Mouse (Mus musculus): Measurements from ENCODE around the gene Lin7b. TPM values are rescaled to one million over a fixed set of nuclear protein-coding genes. Genes with fewer than 3 reads are reported as not detected.

Gene Lin7b
- polyA plus RNA-seq, 1 experiment from 2014 or later = not detected

DNA sequence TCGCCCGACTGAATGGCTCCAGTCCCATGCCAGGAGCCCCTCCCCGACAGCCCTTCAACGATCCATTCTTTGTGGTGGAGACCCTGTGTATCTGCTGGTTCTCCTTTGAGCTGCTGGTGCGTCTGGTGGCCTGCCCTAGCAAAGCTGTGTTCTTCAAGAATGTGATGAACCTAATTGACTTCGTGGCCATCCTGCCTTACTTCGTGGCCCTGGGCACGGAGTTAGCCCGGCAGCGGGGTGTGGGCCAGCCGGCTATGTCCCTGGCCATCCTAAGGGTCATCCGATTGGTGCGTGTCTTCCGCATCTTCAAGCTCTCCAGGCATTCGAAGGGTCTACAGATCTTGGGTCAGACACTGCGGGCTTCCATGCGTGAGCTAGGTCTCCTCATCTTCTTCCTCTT lies 38.6 kb upstream of the Lin7b start:
- no peaks in the 10 kb centered on the region for H3K36me3 ChIP-seq (ENCODE audit: control insufficient read depth, insufficient read depth)
- peaks cover 8% of the 10 kb centered on the region for H3K4me1 ChIP-seq (ENCODE audit: control insufficient read depth, low read depth, low read length)
- no peak for ATAC-seq (ENCODE audit: low read depth)
- H3K27me3 ChIP-seq (ENCODE audit: control insufficient read depth, insufficient read depth, low read depth, low read length) = peaks cover 85% of the 10 kb centered on the region
- no peak overlapping the region for H3K9ac ChIP-seq (ENCODE audit: low read depth, low read length)
- H3K4me2 ChIP-seq (ENCODE audit: low read depth, low read length) = no peak overlapping the region
- H3K27ac ChIP-seq (ENCODE audit: low read length) = no peak overlapping the region
- no peak overlapping the region for H3K4me3 ChIP-seq (ENCODE audit: low read depth, low read length)
- H3K9me3 ChIP-seq (replicated peaks; ENCODE audit: control insufficient read depth, low read length) = no peaks in the 10 kb centered on the region
- WGBS (ENCODE audit: insufficient replicate concordance) = 73% methylated on average over 17 of the region's 17 CpGs

- no peak overlapping the region for H3K4me3 ChIP-seq (ENCODE audit: low read depth, low read length)
- H3K27me3 ChIP-seq (ENCODE audit: control insufficient read depth, insufficient read depth, low read depth, low read length) = peaks cover 79% of the 10 kb centered on the region
- no peak for ATAC-seq (ENCODE audit: low read depth)
- peaks cover 3% of the 10 kb centered on the region for H3K4me1 ChIP-seq (ENCODE audit: control insufficient read depth, low read depth, low read length)
- no peak overlapping the region for H3K9ac ChIP-seq (ENCODE audit: low read depth, low read length)
- no peak overlapping the region for H3K27ac ChIP-seq (ENCODE audit: low read length)
- no peak overlapping the region for H3K4me2 ChIP-seq (ENCODE audit: low read depth, low read length)
- H3K36me3 ChIP-seq (ENCODE audit: control insufficient read depth, insufficient read depth) = no peaks in the 10 kb centered on the region
- H3K9me3 ChIP-seq (replicated peaks; ENCODE audit: control insufficient read depth, low read length) = no peaks in the 10 kb centered on the region
- WGBS (ENCODE audit: insufficient replicate concordance) = 59% methylated on average over 7 of the region's 7 CpGs
Measured at GRCm38 (mm10) chr7:45408351-45408750, 38.0 kb upstream of the Lin7b start.

DNA sequence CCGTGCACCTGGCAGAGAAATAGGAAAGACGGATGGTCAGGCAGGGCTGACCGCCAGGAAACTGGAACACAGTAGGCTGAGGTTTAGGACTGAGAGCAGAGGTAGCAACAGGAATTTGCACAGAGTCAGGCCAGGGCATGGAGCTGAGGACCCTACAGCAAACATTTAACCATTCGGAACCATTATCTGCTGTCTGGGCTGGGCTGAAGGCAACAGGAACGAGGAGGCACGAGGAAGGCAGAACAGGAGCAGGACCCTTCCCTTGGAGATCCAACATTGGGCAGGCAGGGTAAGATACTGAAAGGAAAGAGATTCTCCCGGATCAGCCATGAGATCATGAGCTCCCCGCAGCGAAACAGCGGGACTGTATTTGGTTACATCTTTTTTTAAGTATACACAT lies 37.5 kb upstream of the Lin7b start:
- no peak overlapping the region for H3K4me2 ChIP-seq (ENCODE audit: low read depth, low read length)
- H3K4me1 ChIP-seq (ENCODE audit: control insufficient read depth, low read depth, low read length) = peaks cover 3% of the 10 kb centered on the region
- H3K27ac ChIP-seq (ENCODE audit: low read length) = no peak overlapping the region
- H3K9ac ChIP-seq (ENCODE audit: low read depth, low read length) = no peak overlapping the region
- no peak overlapping the region for H3K4me3 ChIP-seq (ENCODE audit: low read depth, low read length)
- no peaks in the 10 kb centered on the region for H3K9me3 ChIP-seq (replicated peaks; ENCODE audit: control insufficient read depth, low read length)
- 62% methylated on average over 10 of the region's 10 CpGs for WGBS (ENCODE audit: insufficient replicate concordance)
- peaks cover 74% of the 10 kb centered on the region for H3K27me3 ChIP-seq (ENCODE audit: control insufficient read depth, insufficient read depth, low read depth, low read length)
- no peak for ATAC-seq (ENCODE audit: low read depth)
- H3K36me3 ChIP-seq (ENCODE audit: control insufficient read depth, insufficient read depth) = no peaks in the 10 kb centered on the region

DNA sequence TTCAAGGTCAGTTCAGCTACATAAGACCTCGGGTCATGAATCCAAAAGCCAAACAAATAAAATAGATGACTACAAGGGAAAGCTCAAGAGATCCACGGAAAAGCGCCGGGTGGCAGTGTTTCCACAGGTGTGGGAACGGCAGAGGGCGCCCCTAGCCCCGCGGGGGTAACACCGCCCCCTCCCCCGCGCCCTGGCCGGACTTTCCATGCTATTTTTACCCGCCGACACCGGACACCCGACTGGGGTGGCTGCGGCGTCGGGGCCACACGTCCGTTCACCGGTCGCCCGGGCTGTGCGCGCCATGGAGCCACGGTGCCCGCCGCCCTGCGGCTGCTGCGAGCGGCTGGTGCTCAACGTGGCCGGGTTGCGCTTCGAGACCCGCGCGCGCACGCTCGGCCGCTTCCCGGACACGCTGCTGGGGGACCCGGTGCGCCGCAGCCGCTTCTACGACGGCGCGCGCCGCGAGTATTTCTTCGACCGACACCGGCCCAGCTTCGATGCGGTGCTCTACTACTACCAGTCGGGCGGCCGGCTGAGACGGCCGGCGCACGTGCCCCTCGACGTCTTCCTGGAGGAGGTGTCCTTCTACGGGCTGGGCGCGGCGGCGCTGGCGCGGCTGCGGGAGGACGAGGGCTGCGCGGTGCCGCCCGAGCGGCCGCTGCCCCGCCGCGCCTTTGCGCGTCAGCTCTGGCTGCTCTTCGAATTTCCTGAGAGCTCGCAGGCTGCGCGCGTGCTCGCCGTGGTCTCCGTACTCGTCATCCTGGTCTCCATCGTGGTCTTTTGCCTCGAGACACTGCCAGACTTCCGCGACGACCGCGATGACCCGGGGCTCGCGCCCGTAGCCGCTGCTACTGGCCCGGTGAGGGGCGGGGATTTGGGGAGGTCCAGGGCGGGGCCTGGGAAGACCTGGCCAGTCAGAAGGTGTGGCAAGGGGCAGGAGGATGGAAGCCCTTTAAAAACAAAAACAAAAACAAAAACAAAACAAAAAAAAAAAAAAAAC lies 36.1 kb upstream of the Lin7b start:
- H3K4me2 ChIP-seq (ENCODE audit: low read depth, low read length) = peak overlapping the region; percentile 56
- WGBS (ENCODE audit: insufficient replicate concordance) = 1% methylated on average over 104 of the region's 114 CpGs
- no peak overlapping the region for H3K9ac ChIP-seq (ENCODE audit: low read depth, low read length)
- H3K36me3 ChIP-seq (ENCODE audit: control insufficient read depth, insufficient read depth) = no peaks in the 10 kb centered on the region
- peaks cover 64% of the 10 kb centered on the region for H3K27me3 ChIP-seq (ENCODE audit: control insufficient read depth, insufficient read depth, low read depth, low read length)
- no peak for ATAC-seq (ENCODE audit: low read depth)
- no peaks in the 10 kb centered on the region for H3K9me3 ChIP-seq (replicated peaks; ENCODE audit: control insufficient read depth, low read length)
- peaks cover 3% of the 10 kb centered on the region for H3K4me1 ChIP-seq (ENCODE audit: control insufficient read depth, low read depth, low read length)
- H3K4me3 ChIP-seq (ENCODE audit: low read depth, low read length) = peak overlapping the region; percentile 36
- H3K27ac ChIP-seq (ENCODE audit: low read length) = no peak overlapping the region

DNA sequence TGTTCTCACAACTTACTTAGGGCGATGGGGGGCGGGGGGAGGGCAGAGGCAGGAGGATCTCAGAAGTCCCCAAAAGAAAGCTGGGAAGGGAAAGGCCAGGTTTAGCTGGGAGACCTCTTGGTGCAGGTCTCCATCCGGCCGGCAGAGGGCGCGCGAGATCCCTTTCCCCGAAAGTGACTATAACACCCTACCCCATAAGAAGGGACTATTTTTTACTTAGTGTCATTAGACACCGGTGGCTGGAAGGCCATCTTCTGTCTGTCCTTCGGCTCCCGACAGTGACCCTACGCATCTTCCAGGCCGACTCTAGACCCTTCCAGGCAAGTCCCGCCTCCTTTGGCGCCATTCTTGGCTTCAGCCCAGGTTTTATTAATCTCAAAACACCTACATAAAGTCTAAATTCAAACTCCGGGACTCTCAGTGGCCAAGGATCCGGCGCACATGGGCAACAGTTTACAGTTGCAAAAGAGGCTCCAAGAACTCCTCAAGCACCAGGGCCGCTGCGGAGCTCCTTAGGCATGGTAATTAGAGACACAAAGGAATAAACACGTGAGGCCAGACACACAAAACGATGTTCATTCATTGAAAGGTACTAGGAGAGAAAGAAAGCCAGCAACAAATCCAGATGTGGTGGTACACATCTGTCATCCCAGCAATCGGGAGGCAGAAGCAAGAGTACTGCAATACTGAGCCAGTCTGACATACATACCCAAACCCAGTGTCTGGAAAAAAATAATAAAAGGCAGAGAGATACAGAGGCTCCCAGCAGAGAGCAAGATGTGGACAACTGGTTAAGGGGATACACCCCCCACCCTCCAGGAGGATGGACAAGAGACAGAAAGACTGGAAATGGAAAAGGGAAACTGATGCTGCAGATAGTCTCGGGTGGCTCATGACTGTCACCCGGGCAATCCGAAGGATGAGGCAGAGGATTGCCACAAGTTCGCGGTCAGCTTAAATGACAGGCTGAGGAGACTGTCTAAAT lies 35.0 kb upstream of the Lin7b start, which contains the start of gene Kcna7:
TSS of gene Kcna7 (plus strand) at position 563 of the 985 bp plus-strand sequence.
- H3K4me3 ChIP-seq (ENCODE audit: low read depth, low read length) = peak within 1 kb of the TSS; percentile 36
- peaks cover 54% of the 10 kb centered on the region for H3K27me3 ChIP-seq (ENCODE audit: control insufficient read depth, insufficient read depth, low read depth, low read length)
- no peak for ATAC-seq (ENCODE audit: low read depth)
- peaks cover 3% of the 10 kb centered on the region for H3K4me1 ChIP-seq (ENCODE audit: control insufficient read depth, low read depth, low read length)
- no peak within 1 kb of the TSS for H3K27ac ChIP-seq (ENCODE audit: low read length)
- peak within 1 kb of the TSS; percentile 56 for H3K4me2 ChIP-seq (ENCODE audit: low read depth, low read length)
- 10% methylated on average over 28 of the region's 28 CpGs for WGBS (ENCODE audit: insufficient replicate concordance)
- no peak within 1 kb of the TSS for H3K9ac ChIP-seq (ENCODE audit: low read depth, low read length)
- H3K9me3 ChIP-seq (replicated peaks; ENCODE audit: control insufficient read depth, low read length) = no peaks in the 10 kb centered on the region
- H3K36me3 ChIP-seq (ENCODE audit: control insufficient read depth, insufficient read depth) = no peaks in the 10 kb centered on the region

GRCm38 (mm10) chr7:45403532-45404261 lies 33.3 kb upstream of the Lin7b start:
- H3K27ac ChIP-seq (ENCODE audit: low read length) = no peak overlapping the region
- peaks cover 39% of the 10 kb centered on the region for H3K27me3 ChIP-seq (ENCODE audit: control insufficient read depth, insufficient read depth, low read depth, low read length)
- H3K9ac ChIP-seq (ENCODE audit: low read depth, low read length) = no peak overlapping the region
- 31% methylated on average over 6 of the region's 6 CpGs for WGBS (ENCODE audit: insufficient replicate concordance)
- no peak for ATAC-seq (ENCODE audit: low read depth)
- H3K4me2 ChIP-seq (ENCODE audit: low read depth, low read length) = no peak overlapping the region
- H3K4me3 ChIP-seq (ENCODE audit: low read depth, low read length) = no peak overlapping the region
- no peaks in the 10 kb centered on the region for H3K36me3 ChIP-seq (ENCODE audit: control insufficient read depth, insufficient read depth)
- H3K4me1 ChIP-seq (ENCODE audit: control insufficient read depth, low read depth, low read length) = peaks cover 3% of the 10 kb centered on the region
- no peaks in the 10 kb centered on the region for H3K9me3 ChIP-seq (replicated peaks; ENCODE audit: control insufficient read depth, low read length)

DNA sequence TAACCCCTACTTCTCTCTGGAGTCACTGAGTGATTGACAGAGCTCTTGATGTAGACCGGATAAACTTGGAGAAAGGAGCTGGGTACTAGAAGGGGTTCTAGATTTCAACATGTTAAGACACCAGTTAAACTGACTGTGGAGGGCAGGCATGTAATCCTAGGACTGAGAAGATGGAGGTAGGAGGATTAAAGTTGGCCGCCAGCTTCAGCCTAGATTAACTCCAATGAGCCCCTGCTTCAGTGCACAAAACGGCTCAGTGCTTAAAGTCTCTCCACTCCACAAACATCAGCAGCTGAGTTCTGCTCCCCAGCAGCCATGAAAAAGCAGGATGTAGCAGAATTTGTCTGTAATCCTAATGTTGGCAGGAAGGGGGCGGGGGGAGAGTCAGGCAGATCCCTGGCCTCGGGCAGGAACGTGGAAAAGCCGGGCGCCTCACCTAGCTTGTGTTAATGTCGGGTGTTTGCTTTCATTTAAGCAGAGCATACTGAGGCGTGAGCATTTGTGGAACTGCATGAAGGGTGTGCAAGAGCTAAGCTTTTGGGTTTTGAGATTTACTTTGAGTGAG lies 31.2 kb upstream of the Lin7b start:
- H3K4me2 ChIP-seq (ENCODE audit: low read depth, low read length) = no peak overlapping the region
- 68% methylated on average over 10 of the region's 10 CpGs for WGBS (ENCODE audit: insufficient replicate concordance)
- no peak overlapping the region for H3K9ac ChIP-seq (ENCODE audit: low read depth, low read length)
- no peaks in the 10 kb centered on the region for H3K36me3 ChIP-seq (ENCODE audit: control insufficient read depth, insufficient read depth)
- H3K9me3 ChIP-seq (replicated peaks; ENCODE audit: control insufficient read depth, low read length) = no peaks in the 10 kb centered on the region
- peaks cover 18% of the 10 kb centered on the region for H3K27me3 ChIP-seq (ENCODE audit: control insufficient read depth, insufficient read depth, low read depth, low read length)
- ATAC-seq (ENCODE audit: low read depth) = no peak
- H3K27ac ChIP-seq (ENCODE audit: low read length) = no peak overlapping the region
- peaks cover 6% of the 10 kb centered on the region for H3K4me1 ChIP-seq (ENCODE audit: control insufficient read depth, low read depth, low read length)
- no peak overlapping the region for H3K4me3 ChIP-seq (ENCODE audit: low read depth, low read length)

GRCm38 (mm10) chr7:45396787-45397186 lies 26.4 kb upstream of the Lin7b start:
- Histone ChIP-seq H3K4me1 (ENCODE audit: control insufficient read depth, low read depth, low read length) (peaks cover 18% of the 10 kb centered on the region), H3K9me3 (replicated peaks; ENCODE audit: control insufficient read depth, low read length) (no peaks in the 10 kb centered on the region), H3K27me3 (ENCODE audit: control insufficient read depth, insufficient read depth, low read depth, low read length) (0 out of 2 replicates have a peak, but pooled peaks cover 2% of the 10 kb centered on the region), H3K27ac (ENCODE audit: low read length) (no peak overlapping the region), H3K4me2 (ENCODE audit: low read depth, low read length) (no peak overlapping the region), H3K4me3 (ENCODE audit: low read depth, low read length) (no peak overlapping the region), H3K36me3 (ENCODE audit: control insufficient read depth, insufficient read depth) (peaks cover 17% of the 10 kb centered on the region), H3K9ac (ENCODE audit: low read depth, low read length) (no peak overlapping the region)
- 53% methylated on average over 2 of the region's 2 CpGs for WGBS (ENCODE audit: insufficient replicate concordance)
- ATAC-seq (ENCODE audit: low read depth) = no peak
